Mouse (Mus musculus) kidney, embryonic 15.5 days (tissue): ENCODE measurements at regions not wholly inside any gene's neighbourhood (a gene's known extent, or its start where the extent isn't known, plus 50 kb on each side); places are given as distances from the start of the nearest gene placed in this dataset.

Experiments
- ATAC-seq: fragments of 200-750 bp; cut with Nextera tagmentation; replicated peaks from 2 replicates; pipeline ENCODE4 v1.8.0; 2017; ENCODE audit warnings: moderate TSS enrichment; ENCODE audit not compliant: low FRiP score
- H3K27ac ChIP-seq: fragments of 300-500 bp; sonication (generic); 2 replicates; pipeline ENCODE4 v1.5.1; 2015; ENCODE audit warnings: mild to moderate bottlenecking, inconsistent platforms
- H3K27me3 ChIP-seq: fragments of 300-500 bp; sonication (generic); 2 replicates; pipeline ENCODE4 v1.6.1; 2015; ENCODE audit warnings: inconsistent platforms
- H3K36me3 ChIP-seq: fragments of 300-500 bp; sonication (generic); 2 replicates; pipeline ENCODE4 v1.6.1; 2015; ENCODE audit warnings: inconsistent platforms
- H3K4me1 ChIP-seq: fragments of 300-500 bp; sonication (generic); 2 replicates; pipeline ENCODE4 v1.6.1; 2015; ENCODE audit warnings: inconsistent platforms
- H3K4me2 ChIP-seq: fragments of 300-500 bp; sonication (generic); 2 replicates; pipeline ENCODE4 v1.6.1; 2015; ENCODE audit warnings: moderate library complexity, mild to moderate bottlenecking, inconsistent platforms
- H3K4me3 ChIP-seq: fragments of 300-500 bp; sonication (generic); replicated peaks from 2 replicates; pipeline ENCODE4 v1.5.1; 2015; ENCODE audit warnings: mild to moderate bottlenecking, inconsistent platforms
- H3K9ac ChIP-seq: fragments of 300-500 bp; sonication (generic); 2 replicates; pipeline ENCODE4 v1.6.1; 2015; ENCODE audit warnings: mild to moderate bottlenecking, inconsistent platforms
- H3K9me3 ChIP-seq: fragments of 300-500 bp; sonication (generic); replicated peaks from 2 replicates; pipeline ENCODE4 v1.6.1; 2016; ENCODE audit warnings: inconsistent platforms
- WGBS: fragments of 180-500 bp; shearing (Covaris S2); methylation state at CpG from one replicate; pipeline ENCODE4 v1.1.7; 2015; ENCODE audit warnings: mixed read lengths; 5-methylcytosine and 5-hydroxymethylcytosine counted together

- Histone ChIP-seq H3K27me3 (no peaks in the 10 kb centered on the region), H3K4me1 (0 out of 2 replicates have a peak, but pooled peaks cover 3% of the 10 kb centered on the region), H3K4me2 (no peak overlapping the region), H3K9ac (no peak overlapping the region), H3K36me3 (no peaks in the 10 kb centered on the region), H3K9me3 (no peaks in the 10 kb centered on the region), H3K4me3 (no peak overlapping the region), H3K27ac (peak overlapping the region; percentile 37)
- ATAC-seq = no peak
- 84% methylated on average over 5 of the region's 5 CpGs for WGBS
Measured at GRCm38 (mm10) chr10:22997571-22997970, 177.6 kb upstream of the Tcf21 start.

GRCm38 (mm10) chr10:22993158-22993557, 173.2 kb upstream of the Tcf21 start:
- no peaks in the 10 kb centered on the region for H3K36me3 ChIP-seq

GRCm38 (mm10) chr10:22981798-22982197, 161.8 kb upstream of the Tcf21 start:
- H3K27ac ChIP-seq = no peak overlapping the region
- H3K4me1 ChIP-seq = no peaks in the 10 kb centered on the region
- no peak overlapping the region for H3K4me3 ChIP-seq
- no peak overlapping the region for H3K9ac ChIP-seq
- no peaks in the 10 kb centered on the region for H3K27me3 ChIP-seq
- 35% methylated on average over 6 of the region's 6 CpGs for WGBS
- no peaks in the 10 kb centered on the region for H3K9me3 ChIP-seq
- no peaks in the 10 kb centered on the region for H3K36me3 ChIP-seq
- ATAC-seq = peak; percentile 91
- H3K4me2 ChIP-seq = no peak overlapping the region

More at GRCm38 (mm10) chr10:22993158-22993557, 173.2 kb upstream of the Tcf21 start:
- 0 out of 2 replicates have a peak, but pooled peaks have one; percentile 49 for ATAC-seq
- Histone ChIP-seq H3K4me2 (no peak overlapping the region), H3K9ac (no peak overlapping the region), H3K27ac (no peak overlapping the region), H3K4me3 (no peak overlapping the region), H3K4me1 (0 out of 2 replicates have a peak, but pooled peaks cover 3% of the 10 kb centered on the region), H3K27me3 (no peaks in the 10 kb centered on the region), H3K9me3 (no peaks in the 10 kb centered on the region)
- WGBS = 72% methylated on average over 3 of the region's 3 CpGs

- Histone ChIP-seq H3K4me3 (no peak overlapping the region), H3K27ac (peak overlapping the region; percentile 15; the same call in 1 of the 2 replicates), H3K9ac (no peak overlapping the region), H3K4me2 (no peak overlapping the region), H3K4me1 (no peaks in the 10 kb centered on the region), H3K36me3 (no peaks in the 10 kb centered on the region), H3K27me3 (no peaks in the 10 kb centered on the region), H3K9me3 (no peaks in the 10 kb centered on the region)
- WGBS = 67% methylated on average over 7 of the region's 7 CpGs
- ATAC-seq = peak; percentile 69
Measured at GRCm38 (mm10) chr10:22978442-22978841, 158.5 kb upstream of the Tcf21 start.

GRCm38 (mm10) chr10:22956956-22957355, 137.0 kb upstream of the Tcf21 start:
- 88% methylated on average over 7 of the region's 7 CpGs for WGBS
- no peak for ATAC-seq

GRCm38 (mm10) chr10:22953283-22953682, 133.3 kb upstream of the Tcf21 start:
- no peak overlapping the region for H3K4me3 ChIP-seq
- no peak overlapping the region for H3K9ac ChIP-seq
- no peak for ATAC-seq
- no peaks in the 10 kb centered on the region for H3K9me3 ChIP-seq
- H3K27ac ChIP-seq = no peak overlapping the region
- WGBS = 56% methylated on average over 6 of the region's 6 CpGs
- no peaks in the 10 kb centered on the region for H3K27me3 ChIP-seq
- no peaks in the 10 kb centered on the region for H3K36me3 ChIP-seq
- no peak overlapping the region for H3K4me2 ChIP-seq
- peaks cover 5% of the 10 kb centered on the region; the same call in 1 of the 2 replicates for H3K4me1 ChIP-seq

More at GRCm38 (mm10) chr10:22956956-22957355, 137.0 kb upstream of the Tcf21 start:
- H3K4me3 ChIP-seq = no peak overlapping the region
- H3K9me3 ChIP-seq = no peaks in the 10 kb centered on the region
- H3K9ac ChIP-seq = no peak overlapping the region
- H3K36me3 ChIP-seq = no peaks in the 10 kb centered on the region
- H3K27me3 ChIP-seq = no peaks in the 10 kb centered on the region
- H3K4me1 ChIP-seq = peaks cover 7% of the 10 kb centered on the region; the same call in 1 of the 2 replicates
- H3K4me2 ChIP-seq = no peak overlapping the region
- no peak overlapping the region for H3K27ac ChIP-seq

GRCm38 (mm10) chr10:22944247-22944646, 124.3 kb upstream of the Tcf21 start:
- Histone ChIP-seq H3K4me1 (no peaks in the 10 kb centered on the region), H3K9me3 (no peaks in the 10 kb centered on the region), H3K4me2 (no peak overlapping the region), H3K9ac (no peak overlapping the region), H3K27me3 (no peaks in the 10 kb centered on the region), H3K27ac (no peak overlapping the region), H3K4me3 (no peak overlapping the region), H3K36me3 (no peaks in the 10 kb centered on the region)
- no peak for ATAC-seq
- 95% methylated on average over 1 of the region's 1 CpGs for WGBS

GRCm38 (mm10) chr10:22927977-22928376, 108.0 kb upstream of the Tcf21 start:
- Histone ChIP-seq H3K27ac (no peak overlapping the region), H3K4me2 (no peak overlapping the region), H3K9ac (no peak overlapping the region), H3K27me3 (no peaks in the 10 kb centered on the region), H3K4me3 (no peak overlapping the region), H3K36me3 (no peaks in the 10 kb centered on the region), H3K9me3 (no peaks in the 10 kb centered on the region), H3K4me1 (peaks cover 9% of the 10 kb centered on the region)
- no peak for ATAC-seq
- 73% methylated on average over 8 of the region's 8 CpGs for WGBS

GRCm38 (mm10) chr10:22926099-22926498, 106.1 kb upstream of the Tcf21 start:
- peak; percentile 77 for ATAC-seq
- 18% methylated on average over 5 of the region's 5 CpGs for WGBS
- Histone ChIP-seq H3K27ac (peak overlapping the region; percentile 75), H3K36me3 (no peaks in the 10 kb centered on the region), H3K4me1 (peaks cover 19% of the 10 kb centered on the region), H3K9ac (no peak overlapping the region), H3K9me3 (no peaks in the 10 kb centered on the region), H3K4me2 (0 out of 2 replicates have a peak overlapping the region, but pooled peaks have one; percentile 5), H3K27me3 (no peaks in the 10 kb centered on the region), H3K4me3 (no peak overlapping the region)

- 30% methylated on average over 11 of the region's 11 CpGs for WGBS
- H3K4me1 ChIP-seq = peaks cover 17% of the 10 kb centered on the region
- H3K27me3 ChIP-seq = no peaks in the 10 kb centered on the region
- no peak overlapping the region for H3K4me3 ChIP-seq
- peak overlapping the region; percentile 25; the same call in 1 of the 2 replicates for H3K4me2 ChIP-seq
- H3K9ac ChIP-seq = no peak overlapping the region
- ATAC-seq = peak; percentile 82
- no peaks in the 10 kb centered on the region for H3K9me3 ChIP-seq
- peak overlapping the region; percentile 89 for H3K27ac ChIP-seq
- no peaks in the 10 kb centered on the region for H3K36me3 ChIP-seq
Measured at GRCm38 (mm10) chr10:22921035-22921965, 101.3 kb upstream of the Tcf21 start.

GRCm38 (mm10) chr10:22919869-22920268, 99.9 kb upstream of the Tcf21 start:
- ATAC-seq = no peak
- WGBS = 58% methylated on average over 1 of the region's 1 CpGs
- H3K27ac ChIP-seq = peak overlapping the region; percentile 29

GRCm38 (mm10) chr10:22917797-22918196, 97.8 kb upstream of the Tcf21 start:
- Histone ChIP-seq H3K27ac (peak overlapping the region; percentile 61; the same call in 1 of the 2 replicates), H3K9me3 (no peaks in the 10 kb centered on the region), H3K27me3 (no peaks in the 10 kb centered on the region), H3K4me1 (0 out of 2 replicates have a peak, but pooled peaks cover 11% of the 10 kb centered on the region), H3K36me3 (no peaks in the 10 kb centered on the region), H3K4me2 (no peak overlapping the region), H3K4me3 (no peak overlapping the region), H3K9ac (no peak overlapping the region)
- no peak for ATAC-seq
- 88% methylated on average over 1 of the region's 1 CpGs for WGBS

More at GRCm38 (mm10) chr10:22919869-22920268, 99.9 kb upstream of the Tcf21 start:
- no peak overlapping the region for H3K4me3 ChIP-seq
- no peaks in the 10 kb centered on the region for H3K36me3 ChIP-seq
- 0 out of 2 replicates have a peak, but pooled peaks cover 12% of the 10 kb centered on the region for H3K4me1 ChIP-seq
- H3K4me2 ChIP-seq = no peak overlapping the region
- H3K27me3 ChIP-seq = no peaks in the 10 kb centered on the region
- H3K9me3 ChIP-seq = no peaks in the 10 kb centered on the region
- no peak overlapping the region for H3K9ac ChIP-seq
